Mouse (Mus musculus) liver, embryonic 14.5 days (tissue): ENCODE results near the gene Lenep. TPM values are rescaled to one million over a fixed set of nuclear protein-coding genes. Genes with fewer than 3 reads are reported as not detected.

Experiments used
- ATAC-seq: fragments of 200-750 bp; cut with Nextera tagmentation; 2 replicates; pipeline ENCODE4 v1.8.0; 2017; ENCODE audit warnings: moderate number of reproducible peaks, mild to moderate bottlenecking, moderate library complexity; ENCODE audit not compliant: insufficient read depth
- DNase-seq, 3 experiments: peaks; one replicate each; pipeline ENCODE4 v3.0.0-alpha.2; 2012 to 2013; ENCODE audit warnings: low read depth in 3 of 3, low spot score in 3 of 3
- H3K27ac ChIP-seq: fragments of 300-500 bp; sonication (generic); 2 replicates; pipeline ENCODE4 v1.5.1; 2014; ENCODE audit warnings: moderate library complexity, mild to moderate bottlenecking, control low read depth, inconsistent platforms
- H3K27me3 ChIP-seq: fragments of 300-500 bp; sonication (generic); 2 replicates; pipeline ENCODE4 v1.6.1; 2014; ENCODE audit warnings: mild to moderate bottlenecking, low read length, moderate library complexity; ENCODE audit not compliant: control insufficient read depth, insufficient read depth
- H3K36me3 ChIP-seq: fragments of 300-500 bp; sonication (generic); replicated peaks from 2 replicates; pipeline ENCODE4 v1.6.1; 2014; ENCODE audit warnings: low read depth; ENCODE audit not compliant: control insufficient read depth, insufficient read depth
- H3K4me1 ChIP-seq, 2 experiments: fragments of 200-500 bp in 1 of 2; fragments of 300-500 bp in 1 of 2; sonication (generic) in 1 of 2; replicated peaks; 2 replicates each; pipeline ENCODE4 v1.6.1; 2012 to 2014; ENCODE audit warnings: antibody characterized with exemption in 1 of 2, inconsistent platforms in 1 of 2, low read length in 1 of 2; ENCODE audit not compliant: control insufficient read depth in 2 of 2, insufficient read depth in 2 of 2
- H3K4me2 ChIP-seq: fragments of 300-500 bp; sonication (generic); 2 replicates; pipeline ENCODE4 v1.6.1; 2014; ENCODE audit warnings: low read depth, mild to moderate bottlenecking, control low read depth, moderate library complexity
- H3K4me3 ChIP-seq, 2 experiments: fragments of 200-500 bp in 1 of 2; fragments of 300-500 bp in 1 of 2; sonication (generic) in 1 of 2; 2 replicates each; pipeline ENCODE4 v1.5.1; 2012 to 2014; ENCODE audit warnings: low read depth in 2 of 2, low read length in 2 of 2, mild to moderate bottlenecking in 2 of 2, control low read depth in 1 of 2, inconsistent platforms in 1 of 2, moderate library complexity in 1 of 2; ENCODE audit not compliant: insufficient read depth in 1 of 2
- H3K9ac ChIP-seq: fragments of 300-500 bp; sonication (generic); replicated peaks from 2 replicates; pipeline ENCODE4 v1.6.1; 2014; ENCODE audit warnings: mild to moderate bottlenecking, control low read depth, moderate library complexity
- H3K9me3 ChIP-seq: fragments of 300-500 bp; sonication (generic); 2 replicates; pipeline ENCODE4 v1.6.1; 2016; ENCODE audit warnings: low read length, mixed read lengths; ENCODE audit not compliant: control insufficient read depth
- CTCF ChIP-seq: IDR thresholded peaks from 2 replicates; pipeline ENCODE4 v1.5.1; 2016; ENCODE audit warnings: antibody characterized with exemption, low read depth, control low read depth
- EP300 ChIP-seq: IDR thresholded peaks from 2 replicates; pipeline ENCODE4 v1.6.1; 2016; ENCODE audit warnings: antibody characterized with exemption, low read depth
- WGBS: fragments of 180-500 bp; shearing (Covaris S2); extraction: QIAGEN DNeasy Blood & Tissue Kit; methylation state at CpG from one replicate; pipeline ENCODE4 v1.1.7; 2014; ENCODE audit not compliant: insufficient replicate concordance; 5-methylcytosine and 5-hydroxymethylcytosine counted together
- polyA plus RNA-seq, 2 experiments: library from polyadenylated mRNA; depleted of rRNA in 1 of 2; stranded (reverse) in 1 of 2; unstranded in 1 of 2; fragments of >200 nt; fragmentation: Nextera tagmentation in 1 of 2; extraction: Ambion mirVana in 1 of 2; gene quantifications; 2 replicates each; pipeline versions ENCODE4 v1.2.1 to v1.2.3; 2012 to 2014

Lenep gene
- polyA plus RNA-seq, 2 experiments = 0.76 TPM; not detected in 1

GRCm38 (mm10) chr3:89417840-89418169 lies 15.2 kb upstream of the Lenep start:
- peaks cover 29 to 39% of the 10 kb centered on the region in 2 experiments for H3K4me1 ChIP-seq
- WGBS = under 1% methylated on average over 20 of the region's 20 CpGs
- ATAC-seq (peak; percentile 32), DNase-seq (no peak)
- H3K9me3 ChIP-seq = no peaks in the 10 kb centered on the region
- peak overlapping the region; percentile 63 for H3K27ac ChIP-seq
- H3K4me2 ChIP-seq = peak overlapping the region; percentile 71
- H3K4me3 ChIP-seq = peak overlapping the region; percentile 84 to 97
- H3K36me3 ChIP-seq = peaks cover 28% of the 10 kb centered on the region
- no peaks in the 10 kb centered on the region for H3K27me3 ChIP-seq
- H3K9ac ChIP-seq = peak overlapping the region; percentile 68
- TF ChIP-seq CTCF (no peak), EP300 (no peak)

- peak overlapping the region; percentile 63 for H3K27ac ChIP-seq
- H3K4me3 ChIP-seq = peak overlapping the region; percentile 84 to 97
- H3K36me3 ChIP-seq = peaks cover 28% of the 10 kb centered on the region
- H3K4me2 ChIP-seq = peak overlapping the region; percentile 71
- no peaks in the 10 kb centered on the region for H3K27me3 ChIP-seq
- WGBS = 20% methylated on average over 2 of the region's 2 CpGs
- H3K9me3 ChIP-seq = no peaks in the 10 kb centered on the region
- peak overlapping the region; percentile 68 for H3K9ac ChIP-seq
- peaks cover 28 to 35% of the 10 kb centered on the region in 2 experiments for H3K4me1 ChIP-seq
- DNase-seq = no peak
- no peak for TF ChIP-seq EP300
- no peak for TF ChIP-seq CTCF
- no peak for ATAC-seq
Measured at GRCm38 (mm10) chr3:89417131-89417530, 14.5 kb upstream of the Lenep start.

GRCm38 (mm10) chr3:89416158-89416557 lies 13.6 kb upstream of the Lenep start:
- H3K9ac ChIP-seq = no peak overlapping the region
- H3K4me1 ChIP-seq = peaks cover 22 to 28% of the 10 kb centered on the region in 2 experiments
- peak overlapping the region; percentile 71 for H3K4me2 ChIP-seq
- DNase-seq (no peak), ATAC-seq (no peak)
- H3K9me3 ChIP-seq = no peaks in the 10 kb centered on the region
- no peak for TF ChIP-seq EP300
- no peak for TF ChIP-seq CTCF
- 92% methylated on average over 8 of the region's 8 CpGs for WGBS
- no peaks in the 10 kb centered on the region for H3K27me3 ChIP-seq
- no peak overlapping the region; a peak in 1 of 4 replicates for H3K4me3 ChIP-seq
- no peak overlapping the region for H3K27ac ChIP-seq
- H3K36me3 ChIP-seq = peaks cover 28% of the 10 kb centered on the region

- peak within 1 kb of the TSS; percentile 31 for H3K27ac ChIP-seq
- peak; percentile 76; the same call in 1 of the 2 replicates for TF ChIP-seq EP300
- TF ChIP-seq CTCF = no peak
- H3K27me3 ChIP-seq = no peaks in the 10 kb centered on the region
- H3K9me3 ChIP-seq = no peaks in the 10 kb centered on the region
- H3K4me3 ChIP-seq = peak within 1 kb of the TSS; percentile 78 to 94
- peaks cover 28% of the 10 kb centered on the region for H3K36me3 ChIP-seq
- 5% methylated on average over 28 of the region's 28 CpGs for WGBS
- peak within 1 kb of the TSS; percentile 91 for H3K4me2 ChIP-seq
- ATAC-seq (peak; percentile 99), DNase-seq (peak; percentile 99 to 100 (median 99))
- peaks cover 5 to 12% of the 10 kb centered on the region in 2 experiments for H3K4me1 ChIP-seq
- H3K9ac ChIP-seq = peak within 1 kb of the TSS; percentile 76
Measured at GRCm38 (mm10) chr3:89411490-89412393, 9.1 kb upstream of the Lenep start, which contains the start of gene Flad1. Gene Flad1 (minus strand): TSS chr3:89411870.

- TF ChIP-seq CTCF (no peak), EP300 (no peak)
- peaks cover 4 to 6% of the 10 kb centered on the region in 2 experiments for H3K4me1 ChIP-seq
- DNase-seq (no peak), ATAC-seq (no peak)
- peak overlapping the region; percentile 76 for H3K9ac ChIP-seq
- peak overlapping the region; percentile 91 for H3K4me2 ChIP-seq
- H3K4me3 ChIP-seq = peak overlapping the region; percentile 78 to 94
- H3K27ac ChIP-seq = 0 out of 2 replicates have a peak overlapping the region, but pooled peaks have one; percentile 20
- peaks cover 21% of the 10 kb centered on the region for H3K36me3 ChIP-seq
- H3K9me3 ChIP-seq = no peaks in the 10 kb centered on the region
- no peaks in the 10 kb centered on the region for H3K27me3 ChIP-seq
- WGBS = 63% methylated on average over 10 of the region's 10 CpGs
Measured at GRCm38 (mm10) chr3:89410864-89411263, 8.3 kb upstream of the Lenep start.
